Mouse (Mus musculus) CH12.LX (cell line): ENCODE data around the gene Cxcr5.

Source experiments
- CTCF ChIP-seq, 2 experiments: IDR thresholded peaks in 1 of 2; conservative IDR thresholded peaks in 1 of 2; 2 replicates each; pipeline ENCODE4 v1.5.1; 2011 to 2012; ENCODE audit warnings: low read depth in 2 of 2, low read length in 2 of 2, improper control_type of control experiment in 1 of 2, inconsistent platforms in 1 of 2, mild to moderate bottlenecking in 1 of 2, moderate library complexity in 1 of 2
- E2F4 ChIP-seq: IDR thresholded peaks from 2 replicates; pipeline ENCODE4 v1.6.1; 2011; ENCODE audit warnings: low read depth, low read length, improper control_type of control experiment; ENCODE audit not compliant: insufficient replicate concordance
- JUN ChIP-seq: IDR thresholded peaks from 2 replicates; pipeline ENCODE4 v1.6.1; 2011; ENCODE audit warnings: low read depth, mild to moderate bottlenecking, low read length, improper control_type of control experiment, moderate library complexity; ENCODE audit not compliant: insufficient read depth
- JUND ChIP-seq: conservative IDR thresholded peaks from 2 replicates; pipeline ENCODE4 v1.6.1; 2011; ENCODE audit warnings: low read depth, low read length, improper control_type of control experiment
- MAFK ChIP-seq: IDR thresholded peaks from 2 replicates; pipeline ENCODE4 v1.6.1; 2011; ENCODE audit warnings: low read length, improper control_type of control experiment; ENCODE audit not compliant: insufficient replicate concordance
- POLR2A ChIP-seq: IDR thresholded peaks from 2 replicates; pipeline ENCODE4 v1.6.1; 2011; ENCODE audit warnings: low read depth, mild to moderate bottlenecking, improper control_type of control experiment, low read length
- RAD21 ChIP-seq: IDR thresholded peaks from 2 replicates; pipeline ENCODE4 v1.6.1; 2011; ENCODE audit warnings: low read depth, mild to moderate bottlenecking, low read length, improper control_type of control experiment, moderate library complexity
- USF1 ChIP-seq: IDR thresholded peaks from 2 replicates; pipeline ENCODE4 v1.6.1; 2014; ENCODE audit warnings: low read depth, mild to moderate bottlenecking, inconsistent platforms, low read length, improper control_type of control experiment
- ZC3H11A ChIP-seq: IDR thresholded peaks from 2 replicates; pipeline ENCODE4 v1.6.1; 2012; ENCODE audit warnings: low read depth, mild to moderate bottlenecking, inconsistent platforms, low read length, improper control_type of control experiment
- ZKSCAN1 ChIP-seq: IDR thresholded peaks from 2 replicates; pipeline ENCODE4 v1.6.1; 2012; ENCODE audit warnings: low read depth, inconsistent platforms, low read length, improper control_type of control experiment, borderline replicate concordance

GRCm38 (mm10) chr9:44607306-44607705 is 45.6 kb upstream of the Cxcr5 start:
- TF ChIP-seq ZC3H11A (no peak), CTCF (conservative IDR thresholded peaks at IDR 0.05 in 1 of 2, IDR thresholded peaks at IDR 0.05 in 1 of 2; ENCODE audit: low read depth in 2 of 2, low read length in 2 of 2) (no peak), ZKSCAN1 (no peak), USF1 (no peak), JUN (no peak), POLR2A (no peak), JUND (no peak), E2F4 (no peak), MAFK (no peak), RAD21 (no peak)
